Mouse (Mus musculus): Measurements from ENCODE around the gene Cdc6. TPM values are rescaled to one million over a fixed set of nuclear protein-coding genes. Genes with fewer than 3 reads are reported as not detected.

The Cdc6 gene
- total RNA-seq, 2 experiments from 2014 or later: 0.52 to 0.64 TPM

- Histone ChIP-seq H3K27ac (no peak overlapping the region), H3K4me3 (no peak overlapping the region)
- no peak for DNase-seq (ENCODE audit: low spot score in 2 of 2)
- TF ChIP-seq CTCF (conservative IDR thresholded peaks at IDR 0.05): no peak
Measured at GRCm38 (mm10) chr11:98944897-98945604, 37.5 kb downstream of the Cdc6 start.

- TF ChIP-seq CTCF (conservative IDR thresholded peaks at IDR 0.05): no peak
- DNase-seq (ENCODE audit: low spot score in 2 of 2): no peak
- no peak overlapping the region for H3K4me3 ChIP-seq
- H3K27ac ChIP-seq: no peak overlapping the region
Measured at GRCm38 (mm10) chr11:98945605-98945977, 38.0 kb downstream of the Cdc6 start.

- Histone ChIP-seq H3K27ac (no peak overlapping the region), H3K4me3 (no peak overlapping the region)
- DNase-seq (ENCODE audit: low spot score in 2 of 2): no peak
- no peak for TF ChIP-seq CTCF (conservative IDR thresholded peaks at IDR 0.05)
Measured at GRCm38 (mm10) chr11:98947969-98948569, 40.5 kb downstream of the Cdc6 start.

GRCm38 (mm10) chr11:98949242-98949957 is 41.8 kb downstream of the Cdc6 start:
- TF ChIP-seq CTCF (conservative IDR thresholded peaks at IDR 0.05): no peak
- no peak overlapping the region for H3K4me3 ChIP-seq
- no peak overlapping the region for H3K27ac ChIP-seq
- no peak for DNase-seq (ENCODE audit: low spot score in 2 of 2)

GRCm38 (mm10) chr11:98949958-98950460 is 42.4 kb downstream of the Cdc6 start:
- Histone ChIP-seq H3K27ac (no peak overlapping the region), H3K4me3 (no peak overlapping the region)
- DNase-seq (ENCODE audit: low spot score in 2 of 2): no peak
- no peak for TF ChIP-seq CTCF (conservative IDR thresholded peaks at IDR 0.05)

- Histone ChIP-seq H3K4me3 (no peak overlapping the region), H3K27ac (no peak overlapping the region)
- TF ChIP-seq CTCF (conservative IDR thresholded peaks at IDR 0.05): no peak
- DNase-seq (ENCODE audit: low spot score in 2 of 2): no peak
Measured at GRCm38 (mm10) chr11:98950484-98950883, 42.9 kb downstream of the Cdc6 start.

GRCm38 (mm10) chr11:98951026-98951906 is 43.7 kb downstream of the Cdc6 start:
- Histone ChIP-seq H3K27ac (peak overlapping the region; percentile 68; the same call in 1 of the 2 replicates), H3K4me3 (no peak overlapping the region)
- peak in 1 of 2 experiments; percentile 62 for DNase-seq (ENCODE audit: low spot score in 2 of 2)
- TF ChIP-seq CTCF (conservative IDR thresholded peaks at IDR 0.05): no peak

GRCm38 (mm10) chr11:98952111-98952510 is 44.5 kb downstream of the Cdc6 start:
- Histone ChIP-seq H3K4me3 (no peak overlapping the region), H3K27ac (no peak overlapping the region)
- TF ChIP-seq CTCF (conservative IDR thresholded peaks at IDR 0.05): peak; percentile 28; the same call in 1 of the 2 replicates
- no peak for DNase-seq (ENCODE audit: low spot score in 2 of 2)

GRCm38 (mm10) chr11:98952736-98953135 is 45.1 kb downstream of the Cdc6 start:
- no peak for TF ChIP-seq CTCF (conservative IDR thresholded peaks at IDR 0.05)
- no peak for DNase-seq (ENCODE audit: low spot score in 2 of 2)
- no peak overlapping the region for H3K4me3 ChIP-seq
- no peak overlapping the region for H3K27ac ChIP-seq

- no peak overlapping the region for H3K4me3 ChIP-seq
- TF ChIP-seq CTCF (conservative IDR thresholded peaks at IDR 0.05): no peak
- DNase-seq (ENCODE audit: low spot score in 2 of 2): no peak
- no peak overlapping the region for H3K27ac ChIP-seq
Measured at GRCm38 (mm10) chr11:98953361-98953760, 45.8 kb downstream of the Cdc6 start.

- peak overlapping the region; percentile 67; the same call in 1 of the 2 replicates for H3K27ac ChIP-seq
- no peak for DNase-seq (ENCODE audit: low spot score in 2 of 2)
- no peak for TF ChIP-seq CTCF (conservative IDR thresholded peaks at IDR 0.05)
- H3K4me3 ChIP-seq: no peak overlapping the region
Measured at GRCm38 (mm10) chr11:98953835-98954320, 46.3 kb downstream of the Cdc6 start.

GRCm38 (mm10) chr11:98954373-98954772 is 46.8 kb downstream of the Cdc6 start:
- TF ChIP-seq CTCF (conservative IDR thresholded peaks at IDR 0.05): peak; percentile 93
- peak overlapping the region; percentile 67; the same call in 1 of the 2 replicates for H3K27ac ChIP-seq
- DNase-seq (ENCODE audit: low spot score in 2 of 2): peak; percentile 58 to 75
- no peak overlapping the region; the same call in 1 of the 2 replicates for H3K4me3 ChIP-seq
